Mouse (Mus musculus) layer of hippocampus, postnatal 14 days (tissue): ENCODE data around the gene Ccdc34. TPM values are rescaled to one million over a fixed set of nuclear protein-coding genes. Genes with fewer than 3 reads are reported as not detected.

Experiments
- DNase-seq, 2 experiments: peaks; one replicate each; pipeline ENCODE4 v3.0.0; 2021 to 2022; ENCODE audit warnings: low spot score in 2 of 2, mixed read lengths in 1 of 2
- total RNA-seq, 2 experiments: library from RNA; stranded (reverse); gene quantifications; 2 replicates each; pipeline ENCODE4 v1.2.3; 2021

Ccdc34 gene
- total RNA-seq, 2 experiments from 2014 or later, result 22.4 to 24.7 TPM

DNA sequence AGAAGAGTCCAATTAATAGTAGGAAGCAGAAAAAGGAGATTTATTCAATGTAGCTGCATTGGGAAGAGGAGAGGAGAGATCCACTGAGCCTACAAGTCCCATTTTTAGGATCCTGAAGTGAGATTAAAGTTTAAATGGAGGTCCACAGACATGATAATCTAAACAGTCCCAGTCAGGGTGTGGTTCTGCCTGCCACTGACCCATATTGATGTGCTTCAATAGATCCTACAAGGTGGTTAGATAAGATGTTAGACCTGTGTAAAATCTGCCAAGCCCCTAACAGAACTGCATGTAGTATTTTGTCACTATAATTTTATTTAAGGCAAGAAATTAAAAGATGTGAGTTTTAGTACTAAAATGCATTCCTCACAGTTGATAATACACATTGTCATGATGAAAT lies 24.2 kb upstream of the Ccdc34 start:
- DNase-seq, result no peak

DNA sequence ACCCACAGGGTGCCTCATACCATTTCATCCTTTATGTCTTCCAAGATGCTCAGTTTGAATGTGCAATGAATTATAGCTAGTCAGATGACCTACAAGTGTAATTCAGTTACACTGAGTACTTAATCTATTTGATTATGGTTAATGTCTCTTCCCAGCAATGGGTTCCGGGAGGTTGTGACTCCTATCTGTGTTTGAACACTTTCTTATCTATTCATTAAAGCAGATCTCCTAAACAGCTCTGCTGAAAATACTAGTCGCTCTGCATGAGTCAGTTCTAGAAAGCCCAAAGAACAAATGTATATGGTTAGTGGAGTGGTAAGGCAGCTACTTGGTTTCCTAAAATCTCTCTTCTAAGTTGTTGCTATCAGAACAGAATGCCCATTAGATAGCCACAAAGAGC lies 22.6 kb upstream of the Ccdc34 start:
- DNase-seq, result no peak

DNA sequence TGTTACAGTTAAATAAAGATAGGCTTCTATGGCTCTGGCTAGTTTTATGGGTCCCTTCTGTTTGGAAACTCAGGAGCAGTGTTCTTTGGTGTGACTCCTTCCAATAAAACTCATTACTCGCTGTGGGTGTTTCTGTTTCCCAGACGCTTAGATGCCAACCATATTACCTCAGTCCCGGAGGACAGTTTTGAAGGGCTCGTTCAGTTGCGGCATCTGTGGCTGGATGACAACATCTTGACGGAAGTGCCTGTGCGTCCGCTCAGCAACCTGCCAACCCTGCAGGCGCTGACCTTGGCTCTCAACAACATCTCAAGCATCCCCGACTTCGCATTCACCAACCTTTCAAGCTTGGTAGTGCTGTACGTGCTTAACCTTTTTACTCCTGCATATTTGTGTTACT lies 21.2 kb upstream of the Ccdc34 start:
- no peak for DNase-seq

DNA sequence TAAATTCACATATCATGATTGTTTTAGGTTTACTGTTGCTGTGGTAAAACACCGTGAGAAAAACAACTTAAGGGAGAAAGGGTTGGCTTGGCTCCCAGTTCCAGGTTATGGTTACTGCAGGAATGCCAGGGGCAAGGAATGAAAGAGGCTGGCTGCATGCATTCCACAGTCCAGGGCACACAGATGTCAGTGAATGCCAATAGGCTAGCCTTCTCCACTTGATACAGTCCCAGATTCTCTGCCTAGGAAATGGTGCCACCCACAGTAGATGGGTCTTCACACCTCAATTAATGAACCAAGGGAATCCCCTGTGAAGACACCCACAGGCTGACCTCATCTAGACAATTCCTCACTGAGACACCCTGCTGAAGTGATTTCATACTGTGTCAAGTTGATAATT lies 12.9 kb upstream of the Ccdc34 start:
- DNase-seq, result no peak

DNA sequence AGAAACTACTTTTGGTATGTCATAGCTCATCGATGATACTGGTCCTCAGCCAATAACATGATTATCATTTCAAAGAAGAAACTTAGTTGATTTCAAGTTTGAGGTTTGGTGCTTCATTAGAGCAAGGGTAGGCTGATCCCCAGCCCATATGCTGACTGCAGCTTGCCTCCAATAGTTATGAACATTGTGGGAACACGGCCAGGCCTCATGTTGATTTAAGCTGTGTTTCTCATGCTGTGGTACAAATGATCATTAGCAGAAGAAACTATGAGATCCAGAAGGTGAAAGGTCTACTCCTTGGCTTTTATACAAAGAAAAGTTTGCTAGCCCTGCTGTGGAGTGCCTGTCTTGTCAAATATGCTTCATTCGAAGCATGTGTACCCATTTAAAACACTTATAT lies 12.5 kb upstream of the Ccdc34 start:
- peak; percentile 22 to 64 for DNase-seq

DNA sequence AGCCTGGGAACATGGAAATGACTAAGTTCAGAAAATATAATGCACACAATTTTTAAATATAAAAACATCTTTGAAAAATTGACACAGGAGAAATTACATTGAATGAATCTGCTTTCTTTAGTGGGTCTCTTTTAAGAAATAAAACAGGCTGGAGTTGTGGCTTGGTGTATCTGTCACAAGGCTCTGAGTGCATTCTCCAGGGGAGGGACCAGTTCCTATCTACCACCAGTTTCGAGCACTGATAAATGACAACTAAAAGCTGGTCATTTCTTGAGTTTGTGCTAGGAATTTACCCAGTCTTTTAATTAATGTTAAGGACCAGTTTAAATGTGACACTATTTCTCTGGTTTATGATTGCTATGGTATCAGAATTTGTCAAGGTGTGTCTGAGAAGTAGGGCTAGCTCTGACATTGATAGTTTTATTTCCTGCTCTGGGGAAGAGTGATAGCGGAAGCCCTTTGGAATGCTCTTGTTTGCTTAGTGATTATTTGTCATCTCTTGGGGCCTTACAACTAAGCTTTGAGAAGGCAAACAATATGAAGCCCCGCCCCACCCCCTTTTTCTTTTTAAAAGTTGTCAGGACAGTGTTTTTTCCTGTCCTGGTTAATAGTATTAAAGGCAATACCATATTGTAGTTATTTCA lies 11.9 kb upstream of the Ccdc34 start:
- no peak for DNase-seq

DNA sequence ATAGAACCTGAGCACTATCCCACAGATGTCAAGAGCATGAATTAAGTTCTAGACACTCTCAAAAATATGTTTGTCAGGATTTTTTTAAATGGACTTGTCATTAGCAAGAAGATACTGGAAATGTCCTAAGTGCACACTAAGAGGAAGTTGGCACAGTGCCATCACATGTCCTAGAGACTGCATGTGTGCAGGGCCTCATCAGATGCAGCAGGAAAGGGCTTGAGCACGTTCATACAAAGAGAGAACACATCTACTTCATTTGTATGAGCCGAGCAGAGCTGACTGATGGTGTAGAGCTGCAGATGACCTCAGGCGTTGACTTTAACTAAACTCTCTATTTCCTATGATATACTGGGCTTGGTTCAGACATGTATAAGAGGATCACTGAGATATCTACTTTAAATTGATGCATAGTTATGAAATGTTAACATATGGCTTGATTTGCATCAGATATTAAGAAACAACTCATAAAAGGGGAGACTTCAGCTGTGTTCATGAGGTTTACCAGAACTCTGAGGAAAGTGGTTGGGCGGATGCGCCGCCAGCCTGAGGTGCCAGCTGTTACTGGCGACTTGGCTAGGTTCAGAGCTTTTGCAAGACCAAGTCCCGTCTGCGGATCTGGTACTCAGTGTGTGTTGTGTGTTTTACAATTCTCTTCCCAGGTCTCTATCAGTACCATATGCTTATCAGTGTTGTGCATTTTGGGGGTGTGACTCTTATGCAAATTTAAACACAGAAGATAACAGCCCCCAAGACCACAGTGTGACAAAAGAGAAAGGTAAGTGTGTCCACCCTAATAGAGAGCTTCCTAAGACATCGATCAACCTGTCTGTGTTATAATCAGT lies 10.0 kb upstream of the Ccdc34 start:
- DNase-seq, result no peak

DNA sequence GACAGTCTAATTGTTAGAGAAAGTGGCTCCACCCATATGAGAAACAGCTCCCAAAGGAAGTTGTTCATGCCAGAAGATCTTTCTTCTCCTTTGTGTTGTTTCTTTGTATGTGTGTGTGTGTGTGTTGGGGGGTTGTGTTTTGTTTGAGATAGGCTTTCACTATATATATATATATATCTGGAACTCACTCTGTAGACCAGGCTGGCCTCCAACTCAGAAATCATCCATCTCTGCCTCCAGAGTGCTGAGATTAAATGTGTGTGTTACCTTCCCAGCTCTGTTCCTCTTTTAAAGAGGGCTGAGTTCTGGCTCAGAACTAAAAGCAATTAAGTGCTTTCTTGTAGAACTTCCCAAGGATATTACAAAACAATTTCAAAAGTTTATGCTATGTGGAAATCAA lies 8.2 kb upstream of the Ccdc34 start:
- no peak for DNase-seq

DNA sequence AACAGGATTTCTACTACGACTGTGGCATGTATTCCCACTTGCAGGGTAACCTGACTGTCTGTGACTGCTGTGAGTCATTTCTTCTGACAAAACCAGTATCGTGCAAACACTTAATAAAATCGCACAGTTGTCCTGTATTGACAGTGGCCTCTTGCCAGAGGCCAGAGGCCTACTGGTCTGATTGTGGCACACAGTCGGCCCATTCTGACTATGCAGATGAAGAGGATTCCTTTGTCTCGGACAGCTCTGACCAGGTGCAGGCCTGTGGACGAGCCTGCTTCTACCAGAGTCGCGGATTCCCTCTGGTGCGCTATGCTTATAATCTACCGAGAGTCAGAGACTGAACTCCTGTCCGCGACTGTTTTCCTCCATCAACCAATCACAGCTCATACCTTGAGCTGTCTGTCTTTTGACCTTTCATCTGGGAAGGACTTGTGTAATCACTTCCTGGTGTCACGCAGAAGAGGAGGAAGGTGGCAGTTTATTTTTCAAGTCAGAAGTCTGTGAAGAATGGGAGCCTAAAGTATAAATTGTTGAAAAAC lies 5.4 kb upstream of the Ccdc34 start:
- no peak for DNase-seq

DNA sequence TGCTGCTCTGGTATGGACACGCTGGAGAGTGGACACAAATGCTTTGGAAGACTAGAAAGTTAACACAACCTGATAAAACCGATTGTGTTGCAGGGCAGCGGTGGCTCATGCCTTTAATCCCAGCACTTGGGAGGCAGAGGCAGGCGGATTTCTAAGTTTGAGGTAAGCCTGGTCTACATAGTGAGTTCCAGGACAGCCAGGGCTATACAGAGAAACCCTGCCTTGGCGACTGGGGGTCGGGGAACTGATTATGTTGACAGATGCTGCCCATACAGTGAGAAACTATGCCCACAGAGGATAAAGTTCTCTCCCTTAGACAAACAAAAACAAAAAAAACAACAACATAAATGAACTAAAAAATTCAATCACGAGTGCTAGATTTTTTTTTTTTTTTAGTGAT lies 530 bp upstream of the Ccdc34 start:
- DNase-seq, result no peak

DNA sequence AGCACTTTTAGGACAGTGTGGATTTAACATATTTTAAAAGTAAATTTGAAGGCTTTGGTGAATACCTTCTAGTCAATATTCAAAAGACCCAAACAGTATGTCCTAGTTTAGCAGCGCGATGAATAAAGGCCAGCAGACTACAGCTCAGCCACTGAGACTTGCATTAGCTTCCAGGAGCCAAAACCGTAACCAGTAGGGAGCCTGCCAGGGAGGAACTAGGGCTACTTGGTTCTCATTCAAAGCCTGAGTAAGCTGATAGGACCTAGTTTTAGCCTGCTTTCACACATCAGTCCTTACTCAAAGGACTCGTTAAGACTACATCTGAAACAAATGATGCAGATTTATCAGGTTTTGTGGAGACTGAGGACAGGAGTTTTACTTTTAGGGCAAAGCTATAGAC lies 2.0 kb downstream of the Ccdc34 start:
- no peak for DNase-seq

DNA sequence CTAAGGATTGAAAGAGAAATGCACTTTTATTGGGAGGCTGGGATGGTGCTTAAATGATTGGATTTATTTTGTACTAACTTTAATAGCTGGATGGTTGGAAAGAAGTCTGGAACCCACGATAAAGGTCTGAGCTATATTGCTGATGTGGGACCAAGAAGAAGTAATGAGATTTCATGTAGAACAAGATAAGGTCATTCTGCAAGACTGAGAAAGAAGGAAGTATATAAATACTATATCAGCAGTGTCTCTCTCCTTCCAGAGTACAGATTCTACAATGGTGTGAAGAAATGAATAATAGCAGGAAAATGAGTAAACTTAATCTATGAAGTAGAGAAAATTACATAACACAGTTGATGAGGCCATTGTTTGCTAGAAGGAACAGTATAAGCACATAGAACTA lies 2.8 kb downstream of the Ccdc34 start:
- no peak for DNase-seq

DNA sequence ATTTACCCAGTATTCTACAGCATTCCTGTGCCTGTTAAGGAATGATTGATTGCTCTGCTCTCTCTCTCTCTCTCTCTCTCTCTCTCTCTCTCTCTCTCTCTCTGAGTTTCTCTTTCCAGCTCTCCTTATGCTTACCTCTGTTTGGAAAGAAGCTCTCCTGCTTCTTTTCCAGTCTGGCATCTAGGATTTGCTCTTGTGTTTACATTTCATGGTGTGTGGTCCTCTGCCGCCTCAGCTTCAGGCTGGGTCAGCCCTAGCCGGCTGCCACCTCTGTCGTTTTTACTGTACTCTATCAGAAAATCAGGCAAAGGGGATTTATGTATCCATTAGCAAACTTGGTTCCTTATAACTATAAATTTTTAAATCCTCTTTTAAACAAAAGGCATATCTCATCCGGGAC lies 18.6 kb downstream of the Ccdc34 start:
- DNase-seq, result no peak

DNA sequence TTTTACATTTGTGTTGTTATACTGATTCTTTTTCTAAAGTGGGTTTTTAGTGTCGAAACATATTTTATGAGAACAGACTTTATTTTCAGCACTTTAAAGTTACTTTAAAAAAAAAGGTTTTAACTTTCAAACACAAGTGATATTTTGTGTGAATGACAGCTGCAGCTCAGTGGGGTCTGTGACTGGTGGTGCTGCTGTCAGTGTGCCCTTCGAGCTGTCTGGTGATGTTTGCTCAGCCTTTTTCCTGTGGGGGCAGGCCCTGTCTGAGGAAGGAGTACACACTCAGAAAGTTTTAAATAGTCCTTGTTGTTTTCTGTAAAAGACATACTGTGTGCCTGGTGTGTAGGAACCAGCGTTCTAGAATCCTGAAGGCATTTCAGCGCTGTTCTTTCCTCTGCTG lies 19.0 kb downstream of the Ccdc34 start:
- no peak for DNase-seq

DNA sequence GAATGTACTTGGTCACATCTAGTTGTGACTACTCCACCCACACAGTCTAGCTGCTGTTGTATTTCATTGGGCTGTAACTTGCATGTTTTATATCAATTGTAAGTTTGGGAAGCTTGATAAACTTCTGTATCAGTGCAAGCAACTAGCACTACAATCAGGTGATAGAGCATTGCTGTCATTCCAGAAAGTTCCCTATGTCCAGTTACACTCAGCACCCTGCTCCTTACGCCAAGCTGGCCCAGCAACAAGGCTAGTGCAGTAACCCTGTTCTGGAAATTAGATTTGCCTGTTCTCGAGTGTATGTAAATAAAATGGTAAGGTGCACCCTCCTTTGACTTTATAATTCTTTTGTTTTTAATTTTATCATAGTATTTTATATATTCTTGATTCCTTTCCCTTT lies 19.6 kb downstream of the Ccdc34 start:
- DNase-seq, result no peak

DNA sequence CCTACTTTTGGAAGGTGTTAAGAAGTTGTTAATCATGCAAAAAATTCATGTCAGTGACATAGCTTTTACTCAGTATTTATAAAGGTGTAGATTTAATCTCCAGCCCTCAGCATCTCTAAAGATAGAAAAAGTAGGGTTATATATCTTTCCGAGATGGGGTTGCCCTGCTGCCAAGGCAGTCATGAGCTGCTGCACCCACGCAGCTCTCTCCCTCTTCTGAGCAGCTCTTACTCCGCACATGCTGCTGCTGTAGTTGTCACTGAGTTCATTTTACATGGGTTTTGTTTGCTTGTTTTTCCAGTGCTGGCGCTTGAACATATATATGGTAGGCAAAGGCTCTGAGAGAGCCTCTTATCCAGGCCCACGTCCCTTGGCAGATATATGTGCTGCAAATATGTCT lies 20.7 kb downstream of the Ccdc34 start:
- no peak for DNase-seq

DNA sequence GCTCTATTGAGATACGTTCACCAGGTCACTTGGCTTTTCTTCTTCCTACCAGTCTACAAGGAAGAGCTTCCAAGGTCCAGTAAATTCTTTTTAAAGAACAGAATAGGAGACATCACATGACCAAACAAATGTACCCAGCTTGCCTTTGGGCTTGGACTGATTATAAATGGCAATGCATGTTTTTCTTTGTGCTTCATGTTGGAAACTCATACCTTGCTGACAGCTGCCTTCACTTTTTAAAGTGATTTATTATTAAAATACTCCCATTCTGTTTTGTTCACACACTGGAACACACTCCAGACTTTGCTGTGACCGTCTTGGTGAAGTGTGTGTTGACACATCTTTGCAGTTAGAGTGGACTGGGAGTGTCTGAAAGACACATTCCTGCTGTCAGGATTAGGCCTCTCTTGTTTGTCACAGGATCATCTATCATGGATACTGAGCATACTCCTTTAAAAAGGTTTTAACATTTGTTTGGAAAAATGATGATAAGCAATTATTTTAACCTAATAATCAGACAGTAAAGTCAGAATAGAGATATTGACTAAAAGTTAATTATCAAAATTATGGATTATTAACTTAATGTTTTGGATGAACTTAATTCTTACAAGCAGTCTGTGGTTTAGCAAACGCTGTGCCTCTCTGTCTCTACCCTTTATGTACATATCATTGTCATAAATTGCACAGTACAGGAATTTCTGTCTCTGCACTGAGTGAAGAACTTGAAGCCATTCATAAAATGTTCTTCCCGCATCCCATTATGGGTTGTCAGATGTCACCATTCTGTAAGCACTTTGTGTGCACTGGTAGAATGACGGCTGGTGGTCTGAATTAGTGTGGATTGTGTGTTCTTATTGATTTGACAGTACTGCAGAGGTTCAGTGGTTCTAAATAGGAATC lies 25.5 kb downstream of the Ccdc34 start:
- no peak for DNase-seq

DNA sequence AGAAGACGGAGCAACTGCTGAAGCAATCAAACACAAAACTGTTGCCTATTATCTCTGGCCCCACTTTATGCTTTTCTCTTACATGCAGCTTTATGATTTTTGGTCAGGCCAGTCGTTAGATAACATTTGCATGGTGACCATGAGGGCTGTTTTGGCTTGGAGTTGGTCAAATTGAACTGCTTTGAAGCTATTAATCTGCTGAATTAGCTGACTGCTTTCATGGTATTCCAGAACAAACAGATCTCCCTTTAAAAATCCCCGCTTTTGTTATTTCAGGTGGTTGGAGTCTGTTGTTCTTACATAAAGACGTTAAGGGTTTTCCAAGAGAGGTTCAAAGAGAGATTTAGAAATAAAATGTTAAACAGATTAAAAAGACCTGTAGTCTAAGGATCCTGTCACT lies 40.8 kb downstream of the Ccdc34 start:
- no peak for DNase-seq

DNA sequence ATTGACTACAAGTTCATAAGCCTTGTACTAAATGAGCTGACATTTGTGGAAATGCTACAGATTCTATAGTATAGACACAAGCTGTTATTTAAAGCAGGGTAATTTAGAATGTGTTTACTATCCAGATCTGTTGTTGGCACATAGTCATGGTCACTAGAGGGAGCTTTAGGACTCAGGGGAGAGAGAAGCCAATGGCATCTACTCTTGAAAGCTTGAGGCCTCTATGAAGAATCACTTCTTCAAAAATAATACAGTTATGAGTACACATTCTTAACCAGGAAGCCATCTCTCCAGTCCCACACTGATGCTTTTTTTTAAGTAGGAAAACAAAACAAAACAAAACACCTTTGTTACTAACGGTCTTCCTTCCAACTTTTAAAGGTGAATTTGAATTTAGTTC lies 45.5 kb downstream of the Ccdc34 start:
- DNase-seq, result no peak

DNA sequence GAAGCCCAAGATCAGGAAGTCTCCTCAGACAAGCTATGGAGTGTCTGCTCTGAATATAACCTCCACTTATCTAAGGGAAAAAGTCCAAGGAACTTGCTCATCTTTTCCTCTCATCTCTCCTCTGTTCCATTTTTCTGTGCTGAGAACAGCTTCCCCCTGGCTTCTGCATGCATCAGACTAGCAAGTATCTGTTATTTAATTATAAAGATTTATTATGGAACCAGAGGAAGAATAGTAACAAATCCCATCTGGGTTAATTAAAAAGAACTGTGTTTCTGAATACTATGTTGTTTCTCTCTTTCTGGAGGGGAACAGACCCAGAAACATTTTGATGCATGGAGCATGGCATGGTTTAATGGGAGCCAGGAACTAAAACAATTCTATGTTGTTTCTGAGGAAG lies 51.3 kb downstream of the Ccdc34 start:
- no peak for DNase-seq

DNA sequence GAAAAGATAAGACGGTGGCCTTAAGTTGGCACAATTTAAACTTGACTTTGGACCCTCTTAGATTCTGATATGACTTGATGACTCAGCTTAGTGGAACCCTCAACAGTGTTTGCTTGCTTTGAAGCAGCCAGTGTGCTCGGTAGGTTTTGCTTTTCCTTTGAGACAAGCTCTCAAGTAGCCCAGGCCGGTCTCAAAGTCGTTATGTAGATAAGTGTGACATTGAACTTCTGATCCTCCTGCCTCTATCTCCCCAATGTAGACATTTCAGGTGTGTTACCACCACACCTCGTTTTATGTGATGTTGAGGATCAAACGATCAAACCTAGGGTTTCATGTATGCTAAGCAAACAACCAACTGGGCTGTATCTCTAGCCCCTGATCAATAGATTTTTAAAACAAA lies 55.4 kb downstream of the Ccdc34 start:
- no peak for DNase-seq
